Mouse (Mus musculus) lung, adult 2 months (tissue): ENCODE data around the gene Lats2. TPM values are rescaled to one million over a fixed set of nuclear protein-coding genes. Genes with fewer than 3 reads are reported as not detected.
A peak's percentile ranks its signal among the peaks of the same experiment; 100 is the strongest.

Experiments used
- DNase-seq: peaks from one replicate; pipeline ENCODE4 v3.0.0; 2022
- H3K4me1 ChIP-seq: fragments of 200-500 bp; 2 replicates; pipeline ENCODE4 v1.6.1; 2011; ENCODE audit warnings: low read length; ENCODE audit not compliant: control insufficient read depth, insufficient read depth
- H3K4me3 ChIP-seq: fragments of 200-500 bp; replicated peaks from 2 replicates; pipeline ENCODE3; 2011; ENCODE audit warnings: low read depth, mild to moderate bottlenecking, control low read depth, low read length; ENCODE audit errors: extremely low read depth
- CTCF ChIP-seq: fragments of 200-500 bp; IDR thresholded peaks from 2 replicates; pipeline ENCODE4 v1.5.1; 2011; ENCODE audit warnings: mild to moderate bottlenecking, low read length, control low read depth; ENCODE audit not compliant: insufficient read depth
- POLR2A ChIP-seq: fragments of 200-500 bp; IDR thresholded peaks from 2 replicates; pipeline ENCODE4 v1.6.1; 2011; ENCODE audit warnings: low read depth, mild to moderate bottlenecking, control low read depth, low read length, borderline replicate concordance; ENCODE audit errors: extremely low read depth
- WGBS: fragments of 180-500 bp; shearing (Covaris S2); methylation state at CpG from one replicate; pipeline ENCODE4 v1.1.7; 2018; 5-methylcytosine and 5-hydroxymethylcytosine counted together
- polyA plus RNA-seq: library from polyadenylated mRNA; depleted of rRNA; stranded (reverse); fragments of >200 nt; gene quantifications from 2 replicates; pipeline ENCODE4 v1.2.3, GENCODE M21; 2012

Lats2 gene
- polyA plus RNA-seq, 1 experiment: 85.5 TPM

GRCm38 (mm10) chr14:57684579-57684978 is 73.6 kb downstream of the Lats2 start:
- WGBS: 0% methylated on average over 1 of the region's 1 CpGs
- no peaks in the 10 kb centered on the region for H3K4me1 ChIP-seq
- peak; percentile 70 for DNase-seq
- no peak overlapping the region for H3K4me3 ChIP-seq
- TF ChIP-seq CTCF (peak; percentile 74), POLR2A (no peak)

- WGBS: 88% methylated on average over 4 of the region's 4 CpGs
- Histone ChIP-seq H3K4me3 (no peak overlapping the region), H3K4me1 (no peaks in the 10 kb centered on the region)
- TF ChIP-seq CTCF (no peak), POLR2A (no peak)
- DNase-seq: no peak
These were observed 75.4 kb downstream of the Lats2 start for GRCm38 (mm10) chr14:57682751-57683150.

- peak; percentile 81 for DNase-seq
- TF ChIP-seq POLR2A: no peak
- peak; percentile 79 for TF ChIP-seq CTCF
- Histone ChIP-seq H3K4me3 (no peak overlapping the region), H3K4me1 (no peaks in the 10 kb centered on the region)
- WGBS: 33% methylated on average over 5 of the region's 5 CpGs
These were observed 78.1 kb downstream of the Lats2 start for GRCm38 (mm10) chr14:57679958-57680535.

GRCm38 (mm10) chr14:57679523-57679922 is 78.7 kb downstream of the Lats2 start:
- 16% methylated on average over 1 of the region's 1 CpGs for WGBS

GRCm38 (mm10) chr14:57675481-57675880 is 82.7 kb downstream of the Lats2 start:
- Histone ChIP-seq H3K4me3 (no peak overlapping the region), H3K4me1 (no peaks in the 10 kb centered on the region)
- no peak for DNase-seq
- TF ChIP-seq POLR2A (no peak), CTCF (no peak)
- 33% methylated on average over 2 of the region's 2 CpGs for WGBS

More at GRCm38 (mm10) chr14:57679523-57679922, 78.7 kb downstream of the Lats2 start:
- Histone ChIP-seq H3K4me1 (no peaks in the 10 kb centered on the region), H3K4me3 (no peak overlapping the region)
- no peak for DNase-seq
- TF ChIP-seq POLR2A (no peak), CTCF (no peak)

- peak overlapping the region; percentile 96 for H3K4me3 ChIP-seq
- H3K4me1 ChIP-seq: 0 out of 2 replicates have a peak, but pooled peaks cover 2% of the 10 kb centered on the region
- TF ChIP-seq POLR2A: no peak
- no peak for TF ChIP-seq CTCF
- WGBS: 5% methylated on average over 10 of the region's 10 CpGs
- DNase-seq: no peak
These were observed 92.6 kb downstream of the Lats2 start for GRCm38 (mm10) chr14:57665628-57665950.

- peak; percentile 85 for DNase-seq
- under 1% methylated on average over 79 of the region's 80 CpGs for WGBS
- peak within 1 kb of the TSS; percentile 96 for H3K4me3 ChIP-seq
These were observed 93.2 kb downstream of the Lats2 start, which contains the start of gene Xpo4 for GRCm38 (mm10) chr14:57664822-57665627. TSS of gene Xpo4 (minus strand) at chr14:57665430.

GRCm38 (mm10) chr14:57664311-57664821 is 93.8 kb downstream of the Lats2 start:
- H3K4me1 ChIP-seq: 0 out of 2 replicates have a peak, but pooled peaks cover 2% of the 10 kb centered on the region
- peak overlapping the region; percentile 96 for H3K4me3 ChIP-seq
- WGBS: 0% methylated on average over 19 of the region's 19 CpGs
- TF ChIP-seq CTCF (no peak), POLR2A (no peak)
- no peak for DNase-seq

More at GRCm38 (mm10) chr14:57664822-57665627, 93.2 kb downstream of the Lats2 start, which contains the start of gene Xpo4:
- H3K4me1 ChIP-seq: 0 out of 2 replicates have a peak, but pooled peaks cover 2% of the 10 kb centered on the region
- TF ChIP-seq POLR2A (peak; percentile 45; the same call in 1 of the 2 replicates), CTCF (no peak)

GRCm38 (mm10) chr14:57663630-57664029 is 94.6 kb downstream of the Lats2 start:
- WGBS: 28% methylated on average over 1 of the region's 1 CpGs
- DNase-seq: no peak
- no peak overlapping the region for H3K4me3 ChIP-seq
- TF ChIP-seq POLR2A (no peak), CTCF (no peak)
- 0 out of 2 replicates have a peak, but pooled peaks cover 2% of the 10 kb centered on the region for H3K4me1 ChIP-seq
